Mouse (Mus musculus) MEL (cell line): ENCODE measurements around the gene Rnf34. TPM values are rescaled to one million over a fixed set of nuclear protein-coding genes. Genes with fewer than 3 reads are reported as not detected.

Source experiments
- DNase-seq: peaks from one replicate; pipeline ENCODE4 v3.0.0; 2011; ENCODE audit warnings: low read depth, low spot score
- H3K27ac ChIP-seq: 2 replicates; pipeline ENCODE4 v1.5.1; 2012; ENCODE audit warnings: low read depth, mild to moderate bottlenecking, control low read depth, low read length, moderate library complexity; ENCODE audit not compliant: control insufficient read depth
- H3K27me3 ChIP-seq, 2 experiments: fragments of 150-350 bp in 1 of 2; sonication (generic) in 1 of 2; 2 replicates each; pipeline ENCODE4 v1.6.1; 2012; ENCODE audit warnings: low read length in 2 of 2, mild to moderate bottlenecking in 2 of 2, improper control_type of control experiment in 1 of 2, moderate library complexity in 1 of 2; ENCODE audit not compliant: insufficient read depth in 2 of 2, control insufficient read depth in 1 of 2
- H3K36me3 ChIP-seq, 2 experiments: 2 replicates each; pipeline ENCODE4 v1.6.1; 2012 to 2014; ENCODE audit warnings: low read length in 2 of 2, improper control_type of control experiment in 1 of 2, inconsistent platforms in 1 of 2, mild to moderate bottlenecking in 1 of 2; ENCODE audit not compliant: insufficient read depth in 2 of 2, control insufficient read depth in 1 of 2
- H3K4me1 ChIP-seq, 2 experiments: fragments of 150-350 bp in 1 of 2; sonication (generic) in 1 of 2; 2 replicates each; pipeline ENCODE4 v1.6.1; 2012; ENCODE audit warnings: low read length in 2 of 2, improper control_type of control experiment in 1 of 2, mild to moderate bottlenecking in 1 of 2; ENCODE audit not compliant: insufficient read depth in 2 of 2, control insufficient read depth in 1 of 2
- H3K4me3 ChIP-seq, 2 experiments: fragments of 150-350 bp in 1 of 2; sonication (generic) in 1 of 2; 2 replicates each; pipeline ENCODE4 v1.5.1; 2012; ENCODE audit warnings: low read depth in 2 of 2, low read length in 2 of 2, mild to moderate bottlenecking in 2 of 2, moderate library complexity in 2 of 2, control low read depth in 1 of 2, improper control_type of control experiment in 1 of 2; ENCODE audit not compliant: control insufficient read depth in 1 of 2, insufficient read depth in 1 of 2
- H3K79me2 ChIP-seq: 2 replicates; pipeline ENCODE4 v1.6.1; 2012; ENCODE audit warnings: mild to moderate bottlenecking, low read length, moderate library complexity; ENCODE audit not compliant: control insufficient read depth, poor library complexity, insufficient read depth
- H3K9ac ChIP-seq: 2 replicates; pipeline ENCODE4 v1.6.1; 2012; ENCODE audit warnings: low read depth, mild to moderate bottlenecking, control low read depth, low read length, moderate library complexity; ENCODE audit not compliant: control insufficient read depth, poor library complexity, severe bottlenecking
- H3K9me3 ChIP-seq: fragments of 150-350 bp; sonication (generic); replicated peaks from 2 replicates; pipeline ENCODE4 v1.6.1; 2012; ENCODE audit warnings: mild to moderate bottlenecking, low read length, improper control_type of control experiment, moderate library complexity; ENCODE audit not compliant: insufficient read depth
- BHLHE40 ChIP-seq: IDR thresholded peaks from 2 replicates; pipeline ENCODE4 v1.6.1; 2012; ENCODE audit warnings: low read depth, mild to moderate bottlenecking, inconsistent platforms, low read length, improper control_type of control experiment, borderline replicate concordance
- CHD1 ChIP-seq: IDR thresholded peaks from 2 replicates; pipeline ENCODE4 v1.6.1; 2012; ENCODE audit warnings: low read depth, mild to moderate bottlenecking, inconsistent platforms, low read length, improper control_type of control experiment
- CHD2 ChIP-seq: IDR thresholded peaks from 2 replicates; pipeline ENCODE4 v1.6.1; 2011; ENCODE audit warnings: low read length, improper control_type of control experiment
- CTCF ChIP-seq, 3 experiments: IDR thresholded peaks in 2 of 3; conservative IDR thresholded peaks in 1 of 3; 2 replicates each; pipeline ENCODE4 v1.5.1; 2011 to 2012; ENCODE audit warnings: low read length in 3 of 3, low read depth in 2 of 3, mild to moderate bottlenecking in 2 of 3, improper control_type of control experiment in 1 of 3, inconsistent platforms in 1 of 3, mixed read lengths in 1 of 3, moderate library complexity in 1 of 3; ENCODE audit not compliant: control insufficient read depth in 1 of 3, insufficient read depth in 1 of 3, poor library complexity in 1 of 3, severe bottlenecking in 1 of 3
- E2F4 ChIP-seq: IDR thresholded peaks from 2 replicates; pipeline ENCODE4 v1.6.1; 2011; ENCODE audit warnings: low read depth, low read length, improper control_type of control experiment, borderline replicate concordance
- ELF1 ChIP-seq: IDR thresholded peaks from 2 replicates; pipeline ENCODE4 v1.6.1; 2014; ENCODE audit warnings: low read depth, mild to moderate bottlenecking, inconsistent platforms, low read length, improper control_type of control experiment, moderate library complexity
- EP300 ChIP-seq, 2 experiments: IDR thresholded peaks; 2 replicates each; pipeline ENCODE4 v1.6.1; 2011; ENCODE audit warnings: improper control_type of control experiment in 2 of 2, low read length in 2 of 2, low read depth in 1 of 2, mild to moderate bottlenecking in 1 of 2
- ETS1 ChIP-seq: IDR thresholded peaks from 2 replicates; pipeline ENCODE4 v1.6.1; 2012; ENCODE audit warnings: low read depth, mild to moderate bottlenecking, inconsistent platforms, low read length, improper control_type of control experiment, moderate library complexity
- GABPA ChIP-seq: IDR thresholded peaks from 2 replicates; pipeline ENCODE4 v1.6.1; 2012; ENCODE audit warnings: low read depth, mild to moderate bottlenecking, inconsistent platforms, low read length, improper control_type of control experiment, moderate library complexity
- GATA1 ChIP-seq: IDR thresholded peaks from 2 replicates; pipeline ENCODE4 v1.6.1; 2011; ENCODE audit warnings: low read depth, low read length, improper control_type of control experiment
- HCFC1 ChIP-seq: IDR thresholded peaks from 2 replicates; pipeline ENCODE4 v1.6.1; 2012; ENCODE audit warnings: low read depth, mild to moderate bottlenecking, inconsistent platforms, low read length, improper control_type of control experiment, moderate library complexity
- JUND ChIP-seq: IDR thresholded peaks from 2 replicates; pipeline ENCODE4 v1.6.1; 2011; ENCODE audit warnings: low read depth, mild to moderate bottlenecking, improper control_type of control experiment, low read length
- MAFK ChIP-seq: IDR thresholded peaks from 2 replicates; pipeline ENCODE4 v1.6.1; 2011; ENCODE audit warnings: low read depth, mild to moderate bottlenecking, low read length, improper control_type of control experiment, borderline replicate concordance
- MAX ChIP-seq: IDR thresholded peaks from 2 replicates; pipeline ENCODE4 v1.6.1; 2011; ENCODE audit warnings: low read length, improper control_type of control experiment
- MEF2A ChIP-seq: IDR thresholded peaks from 2 replicates; pipeline ENCODE4 v1.6.1; 2014; ENCODE audit warnings: low read depth, mild to moderate bottlenecking, inconsistent platforms, low read length, improper control_type of control experiment; ENCODE audit not compliant: poor library complexity, insufficient replicate concordance, severe bottlenecking; ENCODE audit errors: extremely low read depth
- MYB ChIP-seq: IDR thresholded peaks from 2 replicates; pipeline ENCODE4 v1.6.1; 2011; ENCODE audit warnings: mild to moderate bottlenecking, low read depth, low read length, improper control_type of control experiment
- NELFE ChIP-seq: IDR thresholded peaks from 2 replicates; pipeline ENCODE4 v1.6.1; 2011; ENCODE audit warnings: low read depth, low read length, improper control_type of control experiment
- NRF1 ChIP-seq: IDR thresholded peaks from 2 replicates; pipeline ENCODE4 v1.6.1; 2014; ENCODE audit warnings: low read depth, mild to moderate bottlenecking, inconsistent platforms, low read length, improper control_type of control experiment, moderate library complexity; ENCODE audit not compliant: poor library complexity, insufficient read depth, severe bottlenecking
- POLR2A ChIP-seq, 2 experiments: IDR thresholded peaks; 2 replicates each; pipeline ENCODE4 v1.6.1; 2011 to 2012; ENCODE audit warnings: low read length in 2 of 2, mild to moderate bottlenecking in 2 of 2, control low read depth in 1 of 2, improper control_type of control experiment in 1 of 2, low read depth in 1 of 2, moderate library complexity in 1 of 2; ENCODE audit not compliant: control insufficient read depth in 1 of 2, insufficient read depth in 1 of 2, poor library complexity in 1 of 2
- POLR2AphosphoS2 ChIP-seq: IDR thresholded peaks from 2 replicates; pipeline ENCODE4 v1.6.1; 2011; ENCODE audit warnings: low read length, improper control_type of control experiment
- POLR2AphosphoS5 ChIP-seq: IDR thresholded peaks from 2 replicates; pipeline ENCODE4 v1.6.1; 2012; ENCODE audit warnings: low read depth, borderline replicate concordance, mild to moderate bottlenecking, inconsistent platforms, low read length, moderate library complexity, mixed read lengths
- RAD21 ChIP-seq: IDR thresholded peaks from 2 replicates; pipeline ENCODE4 v1.6.1; 2011; ENCODE audit warnings: mild to moderate bottlenecking, low read depth, low read length, improper control_type of control experiment
- RCOR1 ChIP-seq: IDR thresholded peaks from 2 replicates; pipeline ENCODE4 v1.6.1; 2012; ENCODE audit warnings: low read depth, mild to moderate bottlenecking, inconsistent platforms, low read length, improper control_type of control experiment
- SMC3 ChIP-seq: IDR thresholded peaks from 2 replicates; pipeline ENCODE4 v1.6.1; 2011; ENCODE audit warnings: low read depth, low read length, improper control_type of control experiment
- TAL1 ChIP-seq: IDR thresholded peaks from 2 replicates; pipeline ENCODE4 v1.6.1; 2012; ENCODE audit warnings: mild to moderate bottlenecking, inconsistent platforms, low read length, moderate library complexity, mixed read lengths
- TBP ChIP-seq: IDR thresholded peaks from 2 replicates; pipeline ENCODE4 v1.8.0; 2011; ENCODE audit warnings: low read depth, low read length, improper control_type of control experiment
- TCF12 ChIP-seq: IDR thresholded peaks from 2 replicates; pipeline ENCODE4 v1.6.1; 2014; ENCODE audit warnings: low read depth, mild to moderate bottlenecking, inconsistent platforms, low read length, improper control_type of control experiment, moderate library complexity
- UBTF ChIP-seq: IDR thresholded peaks from 2 replicates; pipeline ENCODE4 v1.6.1; 2012; ENCODE audit warnings: low read depth, mild to moderate bottlenecking, inconsistent platforms, low read length, improper control_type of control experiment, moderate library complexity, borderline replicate concordance; ENCODE audit not compliant: insufficient read depth
- USF1 ChIP-seq: IDR thresholded peaks from 2 replicates; pipeline ENCODE4 v1.6.1; 2014; ENCODE audit warnings: low read depth, mild to moderate bottlenecking, inconsistent platforms, low read length, improper control_type of control experiment, moderate library complexity
- USF2 ChIP-seq, 2 experiments: IDR thresholded peaks; 2 replicates each; pipeline ENCODE4 v1.6.1; 2011 to 2012; ENCODE audit warnings: improper control_type of control experiment in 2 of 2, low read length in 2 of 2, borderline replicate concordance in 1 of 2, inconsistent platforms in 1 of 2, low read depth in 1 of 2, mild to moderate bottlenecking in 1 of 2; ENCODE audit not compliant: insufficient read depth in 1 of 2
- ZC3H11A ChIP-seq: IDR thresholded peaks from 2 replicates; pipeline ENCODE4 v1.6.1; 2012; ENCODE audit warnings: low read depth, mild to moderate bottlenecking, inconsistent platforms, low read length, improper control_type of control experiment
- ZKSCAN1 ChIP-seq: IDR thresholded peaks from 2 replicates; pipeline ENCODE4 v1.6.1; 2012; ENCODE audit warnings: low read depth, mild to moderate bottlenecking, inconsistent platforms, low read length, improper control_type of control experiment, moderate library complexity
- ZMIZ1 ChIP-seq: IDR thresholded peaks from 2 replicates; pipeline ENCODE4 v1.6.1; 2012; ENCODE audit warnings: low read depth, mild to moderate bottlenecking, inconsistent platforms, low read length, improper control_type of control experiment, moderate library complexity
- ZNF384 ChIP-seq: IDR thresholded peaks from 2 replicates; pipeline ENCODE4 v1.6.1; 2012; ENCODE audit warnings: low read depth, mild to moderate bottlenecking, inconsistent platforms, low read length, improper control_type of control experiment
- polyA plus RNA-seq, 2 experiments: library from polyadenylated mRNA; stranded (reverse) in 1 of 2; unstranded in 1 of 2; fragments of >175 nt in 1 of 2; fragments of >200 nt in 1 of 2; gene quantifications; 2 replicates each; pipeline versions ENCODE4 v1.2.1 to v1.2.4; 2012; ENCODE audit warnings: low replicate concordance in 2 of 2, low read depth in 1 of 2; ENCODE audit not compliant: insufficient read length in 2 of 2, insufficient read depth in 1 of 2, missing spikeins in 1 of 2
- total RNA-seq: library from RNA; depleted of rRNA; stranded (reverse); fragments of 300-350 nt; gene quantifications from 2 replicates; pipeline ENCODE4 v1.2.3, GENCODE M21; 2012; rRNA removed

Rnf34 gene
- total RNA-seq (13.9 and 14.8 TPM in 2 replicates), polyA plus RNA-seq (10 to 100 TPM in 1 of 2 experiments, not detected in 1; 27.4 TPM)

GRCm38 (mm10) chr5:122849521-122850318 is at the start of gene Rnf34:
Gene Rnf34 (plus strand): TSS chr5:122850048.
- Histone ChIP-seq H3K27me3 (no peaks in the 10 kb centered on the region), H3K27ac (peak within 1 kb of the TSS; percentile 84), H3K9ac (peak within 1 kb of the TSS; percentile 91), H3K36me3 (peaks cover 0 to 15% of the 10 kb centered on the region in 2 experiments; a peak in 2 of 4 replicates), H3K9me3 (no peaks in the 10 kb centered on the region), H3K79me2 (peaks cover 16% of the 10 kb centered on the region), H3K4me1 (peaks cover 5 to 13% of the 10 kb centered on the region in 2 experiments; a peak in 3 of 4 replicates), H3K4me3 (peak within 1 kb of the TSS; percentile 93 to 98)
- peak; percentile 98 for DNase-seq
- no peak; the same call in 1 of the 2 replicates for TF ChIP-seq USF1
- TF ChIP-seq MEF2A = no peak
- 0 out of 4 replicates have a peak, but pooled peaks of 1 of the 2 experiments have one; percentile 23 for TF ChIP-seq EP300 (IDR thresholded peaks at IDR 0.05; ENCODE audit: low read depth in 1 of 2, low read length in 2 of 2)
- TF ChIP-seq USF2 (IDR thresholded peaks at IDR 0.05; ENCODE audit: borderline replicate concordance in 1 of 2, insufficient read depth in 1 of 2, low read depth in 1 of 2, low read length in 2 of 2) = no peak
- TF ChIP-seq ZNF384 = no peak
- no peak for TF ChIP-seq TAL1
- peak; percentile 88 for TF ChIP-seq TBP
- no peak for TF ChIP-seq CTCF (IDR thresholded peaks at IDR 0.05 in 2 of 3, conservative IDR thresholded peaks at IDR 0.05 in 1 of 3; ENCODE audit: control insufficient read depth in 1 of 3, insufficient read depth in 1 of 3, low read depth in 2 of 3, low read length in 3 of 3, poor library complexity in 1 of 3, severe bottlenecking in 1 of 3)
- no peak for TF ChIP-seq MYB
- TF ChIP-seq E2F4 = no peak
- TF ChIP-seq ELF1 = no peak
- TF ChIP-seq JUND = no peak
- no peak for TF ChIP-seq GABPA
- TF ChIP-seq CHD1 = no peak
- TF ChIP-seq ZMIZ1 = peak; percentile 96
- TF ChIP-seq POLR2A (IDR thresholded peaks at IDR 0.05; ENCODE audit: control insufficient read depth in 1 of 2, insufficient read depth in 1 of 2, low read depth in 1 of 2, low read length in 2 of 2, poor library complexity in 1 of 2) = peak; percentile 96 to 99
- peak; percentile 10; the same call in 1 of the 2 replicates for TF ChIP-seq MAX
- no peak for TF ChIP-seq RCOR1
- TF ChIP-seq NELFE = peak; percentile 99
- TF ChIP-seq NRF1 = peak; percentile 36; the same call in 1 of the 2 replicates
- TF ChIP-seq MAFK = no peak
- TF ChIP-seq POLR2AphosphoS2 = peak; percentile 98
- peak; percentile 63; the same call in 1 of the 2 replicates for TF ChIP-seq TCF12
- TF ChIP-seq RAD21 = no peak
- TF ChIP-seq POLR2AphosphoS5 = peak; percentile 39; the same call in 1 of the 2 replicates
- TF ChIP-seq GATA1 = 0 out of 2 replicates have a peak, but pooled peaks have one; percentile 21
- peak; percentile 70 for TF ChIP-seq HCFC1
- TF ChIP-seq CHD2 = no peak
- no peak for TF ChIP-seq ETS1
- no peak for TF ChIP-seq BHLHE40
- no peak for TF ChIP-seq SMC3
- TF ChIP-seq ZKSCAN1 = no peak
- TF ChIP-seq ZC3H11A = no peak
- no peak for TF ChIP-seq UBTF
